Mouse (Mus musculus): Measurements from ENCODE around the gene Odf4. TPM values are rescaled to one million over a fixed set of nuclear protein-coding genes. Genes with fewer than 3 reads are reported as not detected.
A peak's percentile ranks its signal among the peaks of the same experiment; 100 is the strongest.

Gene Odf4
- polyA plus RNA-seq, 1 experiment: not detected

GRCm38 (mm10) chr11:68897120-68897519 lies 29.8 kb downstream of the Odf4 start:
- Histone ChIP-seq H3K79me2 (ENCODE audit: control insufficient read depth, insufficient read depth) (peaks cover 8% of the 10 kb centered on the region), H3K79me3 (ENCODE audit: low read depth) (peaks cover 5% of the 10 kb centered on the region), H3K36me3 (ENCODE audit: control insufficient read depth, insufficient read depth) (peaks cover 4% of the 10 kb centered on the region), H3K4me3 (ENCODE audit: insufficient read depth, poor library complexity, severe bottlenecking) (no peak overlapping the region), H3K27me3 (ENCODE audit: control insufficient read depth, insufficient read depth, insufficient read length) (peaks cover 19% of the 10 kb centered on the region), H3ac (ENCODE audit: control insufficient read depth, insufficient read length, low read depth) (no peak overlapping the region)
- TF ChIP-seq MAX (IDR thresholded peaks at IDR 0.05): no peak
- peak; percentile 19 for TF ChIP-seq CTCF (IDR thresholded peaks at IDR 0.05; ENCODE audit: control insufficient read depth, insufficient read depth, insufficient read length)
- TF ChIP-seq MYOD1 (IDR thresholded peaks at IDR 0.05; ENCODE audit: control insufficient read depth, insufficient read length, low read depth): no peak

GRCm38 (mm10) chr11:68896247-68896646 lies 30.6 kb downstream of the Odf4 start:
- H3K4me3 ChIP-seq (ENCODE audit: insufficient read depth, poor library complexity, severe bottlenecking): no peak overlapping the region
- TF ChIP-seq MYOD1 (IDR thresholded peaks at IDR 0.05; ENCODE audit: control insufficient read depth, insufficient read length, low read depth): no peak
- TF ChIP-seq MAX (IDR thresholded peaks at IDR 0.05): no peak
- no peak for TF ChIP-seq FOSL1 (IDR thresholded peaks at IDR 0.05; ENCODE audit: insufficient read depth, low read length, poor library complexity, severe bottlenecking)
- TF ChIP-seq CTCF (IDR thresholded peaks at IDR 0.05; ENCODE audit: control insufficient read depth, insufficient read depth, insufficient read length): no peak
- TF ChIP-seq CEBPB (IDR thresholded peaks at IDR 0.05; ENCODE audit: low read depth): no peak
- no peak for TF ChIP-seq USF1 (IDR thresholded peaks at IDR 0.05; ENCODE audit: low read depth)
- TF ChIP-seq MYOG (IDR thresholded peaks at IDR 0.05; ENCODE audit: control insufficient read depth, extremely low read depth, insufficient read length): no peak
- H3ac ChIP-seq (ENCODE audit: control insufficient read depth, insufficient read length, low read depth): no peak overlapping the region
- H3K79me2 ChIP-seq (ENCODE audit: control insufficient read depth, insufficient read depth): no peaks in the 10 kb centered on the region
- no peaks in the 10 kb centered on the region for H3K36me3 ChIP-seq (ENCODE audit: control insufficient read depth, insufficient read depth)
- peaks cover 20% of the 10 kb centered on the region for H3K27me3 ChIP-seq (ENCODE audit: control insufficient read depth, insufficient read depth, insufficient read length)
- no peaks in the 10 kb centered on the region for H3K79me3 ChIP-seq (ENCODE audit: low read depth)

- H3K79me2 ChIP-seq (ENCODE audit: control insufficient read depth, insufficient read depth): no peaks in the 10 kb centered on the region
- H3K4me3 ChIP-seq (ENCODE audit: insufficient read depth, poor library complexity, severe bottlenecking): no peak overlapping the region
- no peaks in the 10 kb centered on the region for H3K79me3 ChIP-seq (ENCODE audit: low read depth)
- no peak overlapping the region for H3ac ChIP-seq (ENCODE audit: control insufficient read depth, insufficient read length, low read depth)
- TF ChIP-seq CTCF (IDR thresholded peaks at IDR 0.05; ENCODE audit: control insufficient read depth, insufficient read depth, insufficient read length) (no peak), MYOD1 (IDR thresholded peaks at IDR 0.05; ENCODE audit: control insufficient read depth, insufficient read length, low read depth) (no peak), MAX (IDR thresholded peaks at IDR 0.05) (no peak), USF1 (IDR thresholded peaks at IDR 0.05; ENCODE audit: low read depth) (no peak), FOSL1 (IDR thresholded peaks at IDR 0.05; ENCODE audit: insufficient read depth, low read length, poor library complexity, severe bottlenecking) (no peak)
- H3K36me3 ChIP-seq (ENCODE audit: control insufficient read depth, insufficient read depth): no peaks in the 10 kb centered on the region
- peaks cover 23% of the 10 kb centered on the region for H3K27me3 ChIP-seq (ENCODE audit: control insufficient read depth, insufficient read depth, insufficient read length)
Measured at GRCm38 (mm10) chr11:68893911-68894464, 32.9 kb downstream of the Odf4 start.

GRCm38 (mm10) chr11:68892233-68892832 lies 34.5 kb downstream of the Odf4 start:
- H3K4me3 ChIP-seq (ENCODE audit: insufficient read depth, poor library complexity, severe bottlenecking): no peak overlapping the region

GRCm38 (mm10) chr11:68891823-68892222 lies 35.1 kb downstream of the Odf4 start:
- TF ChIP-seq MYOG (IDR thresholded peaks at IDR 0.05; ENCODE audit: control insufficient read depth, extremely low read depth, insufficient read length) (no peak), FOSL1 (IDR thresholded peaks at IDR 0.05; ENCODE audit: insufficient read depth, low read length, poor library complexity, severe bottlenecking) (no peak), MYOD1 (IDR thresholded peaks at IDR 0.05; ENCODE audit: control insufficient read depth, insufficient read length, low read depth) (no peak), USF1 (IDR thresholded peaks at IDR 0.05; ENCODE audit: low read depth) (no peak), CTCF (IDR thresholded peaks at IDR 0.05; ENCODE audit: control insufficient read depth, insufficient read depth, insufficient read length) (no peak), CEBPB (IDR thresholded peaks at IDR 0.05; ENCODE audit: low read depth) (no peak), MAX (IDR thresholded peaks at IDR 0.05) (no peak)

More at GRCm38 (mm10) chr11:68892233-68892832, 34.5 kb downstream of the Odf4 start:
- Histone ChIP-seq H3ac (ENCODE audit: control insufficient read depth, insufficient read length, low read depth) (no peak overlapping the region), H3K79me3 (ENCODE audit: low read depth) (no peaks in the 10 kb centered on the region), H3K36me3 (ENCODE audit: control insufficient read depth, insufficient read depth) (no peaks in the 10 kb centered on the region), H3K79me2 (ENCODE audit: control insufficient read depth, insufficient read depth) (no peaks in the 10 kb centered on the region), H3K27me3 (ENCODE audit: control insufficient read depth, insufficient read depth, insufficient read length) (peaks cover 35% of the 10 kb centered on the region)
- no peak for TF ChIP-seq FOSL1 (IDR thresholded peaks at IDR 0.05; ENCODE audit: insufficient read depth, low read length, poor library complexity, severe bottlenecking)

GRCm38 (mm10) chr11:68890625-68891024 lies 36.3 kb downstream of the Odf4 start:
- H3K4me3 ChIP-seq (ENCODE audit: insufficient read depth, poor library complexity, severe bottlenecking): no peak overlapping the region
- H3ac ChIP-seq (ENCODE audit: control insufficient read depth, insufficient read length, low read depth): no peak overlapping the region
- no peaks in the 10 kb centered on the region for H3K79me3 ChIP-seq (ENCODE audit: low read depth)
- no peaks in the 10 kb centered on the region for H3K79me2 ChIP-seq (ENCODE audit: control insufficient read depth, insufficient read depth)
- no peaks in the 10 kb centered on the region for H3K36me3 ChIP-seq (ENCODE audit: control insufficient read depth, insufficient read depth)
- peaks cover 36% of the 10 kb centered on the region for H3K27me3 ChIP-seq (ENCODE audit: control insufficient read depth, insufficient read depth, insufficient read length)
- TF ChIP-seq MYOG (IDR thresholded peaks at IDR 0.05; ENCODE audit: control insufficient read depth, extremely low read depth, insufficient read length) (no peak), FOSL1 (IDR thresholded peaks at IDR 0.05; ENCODE audit: insufficient read depth, low read length, poor library complexity, severe bottlenecking) (no peak), MAX (IDR thresholded peaks at IDR 0.05) (no peak), CEBPB (IDR thresholded peaks at IDR 0.05; ENCODE audit: low read depth) (no peak), USF1 (IDR thresholded peaks at IDR 0.05; ENCODE audit: low read depth) (no peak)

More at GRCm38 (mm10) chr11:68891823-68892222, 35.1 kb downstream of the Odf4 start:
- no peak overlapping the region for H3ac ChIP-seq (ENCODE audit: control insufficient read depth, insufficient read length, low read depth)
- H3K27me3 ChIP-seq (ENCODE audit: control insufficient read depth, insufficient read depth, insufficient read length): peaks cover 36% of the 10 kb centered on the region
- H3K79me2 ChIP-seq (ENCODE audit: control insufficient read depth, insufficient read depth): no peaks in the 10 kb centered on the region
- no peaks in the 10 kb centered on the region for H3K79me3 ChIP-seq (ENCODE audit: low read depth)
- no peaks in the 10 kb centered on the region for H3K36me3 ChIP-seq (ENCODE audit: control insufficient read depth, insufficient read depth)
- H3K4me3 ChIP-seq (ENCODE audit: insufficient read depth, poor library complexity, severe bottlenecking): no peak overlapping the region

Data from C2C12 (cell line).